Mouse (Mus musculus): ENCODE measurements at regions not wholly inside any gene's neighbourhood (a gene's known extent, or its start where the extent isn't known, plus 50 kb on each side); places are given as distances from the start of the nearest gene placed in this dataset.

DNA sequence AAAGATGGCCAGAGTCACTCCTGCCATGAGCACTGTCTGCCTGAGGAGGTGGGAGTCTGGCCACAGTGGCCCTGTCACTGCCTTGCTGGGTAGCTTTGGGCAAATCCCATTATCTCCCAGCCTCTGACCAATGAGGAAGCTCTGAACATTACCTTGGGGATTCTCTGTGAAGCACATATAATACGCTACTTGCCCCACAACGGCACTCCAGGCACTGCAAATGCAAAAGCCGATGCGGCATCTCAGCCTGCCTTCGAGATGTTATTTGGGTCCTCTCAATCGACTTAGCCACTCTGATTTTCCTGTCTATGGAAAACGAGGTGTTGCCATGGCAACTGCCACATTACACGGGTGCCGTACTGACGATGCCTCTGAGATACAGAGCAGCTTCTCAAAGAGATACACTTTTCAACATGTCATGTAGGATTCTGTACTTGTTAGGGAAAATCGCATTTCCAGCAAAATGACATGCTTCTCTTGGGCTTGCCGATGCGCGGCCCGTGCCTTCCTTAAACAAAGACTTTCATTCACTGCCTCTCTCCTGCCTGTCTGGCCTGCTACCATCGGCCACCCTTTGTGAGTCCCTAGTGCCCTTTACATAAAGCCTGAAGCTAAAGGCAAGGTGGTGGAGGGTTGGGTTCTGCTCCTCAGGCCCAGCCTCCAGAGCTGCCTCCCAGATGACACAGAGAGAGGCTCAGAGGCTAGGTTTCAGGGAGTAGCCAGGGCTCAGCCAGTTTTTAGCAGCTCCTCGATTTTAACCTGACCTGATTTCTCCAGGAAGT lies 355.0 kb downstream of the Rps24 start:
- TF ChIP-seq ZC3H11A (IDR thresholded peaks at IDR 0.05; ENCODE audit: borderline replicate concordance, low read depth, low read length) (no peak), CHD2 (IDR thresholded peaks at IDR 0.05; ENCODE audit: low read depth, low read length) (no peak), MAFK (IDR thresholded peaks at IDR 0.05; ENCODE audit: insufficient read depth, low read depth, low read length) (no peak)
